Mouse (Mus musculus) layer of hippocampus, adult 8-10 months (tissue): ENCODE results near the gene Stau1. TPM values are rescaled to one million over a fixed set of nuclear protein-coding genes. Genes with fewer than 3 reads are reported as not detected.
"Not testable (repeated sequence)": the region's sequence is repeated elsewhere in the genome, so short reads cannot be mapped to it uniquely, and the experiment has no call there.

Source experiments
- DNase-seq, 2 experiments: peaks; one replicate each; pipeline ENCODE4 v3.0.0; 2022; ENCODE audit warnings: low spot score in 2 of 2
- total RNA-seq, 4 experiments: library from RNA; stranded (reverse); gene quantifications; 2 replicates each; pipeline ENCODE4 v1.2.4; 2022

The Stau1 gene
- total RNA-seq: 10 to 100 TPM; 61.9 to 71.9 (median 68.0) TPM

GRCm38 (mm10) chr2:166995796-166996532 lies at the start of gene Stau1:
Gene Stau1, minus strand, starts transcription at chr2:166996299.
- DNase-seq: peak; percentile 94

DNA sequence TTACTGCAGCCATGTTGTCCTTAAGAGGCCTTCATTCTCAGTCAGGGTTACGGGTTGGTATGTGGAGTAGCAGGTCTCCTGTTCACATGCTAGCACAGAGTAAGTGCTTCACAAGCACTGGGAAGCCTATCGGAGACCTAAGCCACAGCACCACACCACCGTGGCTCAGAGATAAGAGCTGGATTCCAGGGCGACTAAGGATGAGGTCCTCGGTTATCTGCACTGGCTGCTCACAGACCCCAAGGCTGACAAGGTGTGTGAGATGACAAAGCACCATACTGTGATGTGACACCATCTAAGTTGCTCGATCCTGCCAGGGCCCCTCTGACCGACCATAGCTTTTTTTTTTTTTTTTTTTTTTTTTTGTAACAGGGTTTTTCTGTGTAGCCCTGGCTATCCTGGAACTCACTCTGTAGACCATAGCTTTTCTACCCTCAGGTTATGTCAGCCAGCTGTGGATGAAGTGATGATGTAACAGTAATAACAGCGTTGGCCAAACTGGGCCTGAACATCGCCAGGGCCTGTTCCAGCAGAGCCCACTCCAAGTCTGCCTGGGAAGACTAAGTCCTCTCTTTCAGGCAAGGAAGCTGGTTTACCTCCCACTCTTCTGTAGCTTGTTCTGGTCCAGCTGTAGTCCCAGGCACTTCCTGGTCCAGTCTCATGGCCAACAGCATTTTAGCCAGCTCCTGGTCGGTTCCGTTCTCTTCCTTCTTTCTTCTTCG lies 47.5 kb upstream of the Stau1 start:
- DNase-seq: no peak

DNA sequence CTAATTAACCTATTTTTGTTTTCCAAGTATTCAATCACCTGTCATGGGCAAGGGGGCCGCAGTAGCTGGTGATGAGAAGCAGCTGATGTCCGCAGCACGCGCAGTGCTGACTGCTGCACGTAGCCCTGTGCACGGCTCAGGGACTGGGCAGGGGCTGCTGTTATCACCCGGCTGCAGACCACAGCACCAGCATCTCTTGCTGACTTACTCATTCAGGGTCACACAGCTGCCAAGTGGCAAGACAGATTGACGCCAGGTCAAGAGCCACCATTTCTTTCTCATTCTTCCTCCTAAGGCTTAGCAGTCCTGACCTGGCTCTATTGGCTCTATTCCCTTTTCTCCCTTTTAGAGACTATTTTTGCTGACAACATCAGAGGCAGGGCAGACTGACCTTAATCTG lies 43.3 kb upstream of the Stau1 start:
- no peak for DNase-seq

DNA sequence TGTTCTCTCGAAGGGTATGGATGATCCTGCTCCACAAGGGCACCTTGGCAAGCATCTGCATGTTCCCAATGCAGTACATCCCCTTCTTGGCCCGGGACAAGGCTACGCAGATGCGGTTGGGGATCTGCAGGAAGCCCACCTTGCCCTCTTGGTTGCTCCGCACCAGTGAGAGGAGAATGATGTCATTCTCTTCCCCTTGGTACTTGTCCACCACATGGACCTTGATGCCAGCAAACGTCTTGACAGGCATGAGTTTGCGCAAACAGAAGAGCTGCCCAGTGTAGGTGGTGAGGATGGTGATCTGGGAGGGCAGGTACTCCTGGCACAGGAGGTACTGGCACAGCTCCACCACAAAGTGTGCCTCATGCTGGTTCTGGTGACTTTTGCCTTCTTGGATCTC lies 42.6 kb upstream of the Stau1 start:
- DNase-seq: no peak

DNA sequence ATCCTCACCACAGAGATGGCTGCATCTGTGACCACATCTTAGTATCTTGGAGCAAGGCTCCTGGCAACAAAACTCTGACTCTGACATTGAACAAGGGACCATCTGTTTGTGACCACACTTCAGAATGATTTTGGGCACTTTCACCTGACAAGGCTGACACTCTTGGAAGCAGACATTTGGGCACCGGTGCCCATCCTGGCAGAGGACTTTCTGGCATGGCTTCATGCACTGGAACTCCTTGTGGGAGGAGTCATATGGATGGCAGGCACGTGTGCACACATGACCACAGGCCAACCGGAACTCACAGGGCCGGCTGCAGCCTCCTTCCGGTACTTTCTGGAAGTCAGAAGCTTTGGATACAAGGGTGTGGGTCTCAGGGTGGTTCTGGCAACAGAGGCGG lies 42.2 kb upstream of the Stau1 start:
- DNase-seq: no peak

GRCm38 (mm10) chr2:167037710-167038109 lies 41.6 kb upstream of the Stau1 start:
- no peak for DNase-seq

GRCm38 (mm10) chr2:167030507-167030906 lies 34.4 kb upstream of the Stau1 start:
- no peak for DNase-seq

DNA sequence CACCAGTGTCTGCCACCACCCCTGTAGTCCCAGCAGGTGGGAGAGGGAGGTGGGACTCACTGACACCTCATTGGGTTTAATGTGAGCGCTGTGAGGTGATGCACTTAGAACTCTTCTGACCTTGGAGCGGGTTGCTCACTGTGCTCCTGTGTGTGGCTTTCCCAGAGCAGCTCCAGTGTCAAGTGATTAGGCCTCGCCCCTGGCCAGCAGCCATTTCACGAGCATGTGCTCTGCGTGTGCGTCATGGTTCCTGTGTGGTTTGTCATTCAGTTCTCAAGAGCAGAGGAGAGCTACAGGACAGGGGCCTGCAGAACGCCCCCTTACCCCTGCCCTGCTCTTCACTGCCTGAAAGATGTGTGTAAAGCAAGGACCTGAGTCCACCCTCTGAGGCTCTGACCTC lies 32.5 kb upstream of the Stau1 start:
- no peak for DNase-seq

DNA sequence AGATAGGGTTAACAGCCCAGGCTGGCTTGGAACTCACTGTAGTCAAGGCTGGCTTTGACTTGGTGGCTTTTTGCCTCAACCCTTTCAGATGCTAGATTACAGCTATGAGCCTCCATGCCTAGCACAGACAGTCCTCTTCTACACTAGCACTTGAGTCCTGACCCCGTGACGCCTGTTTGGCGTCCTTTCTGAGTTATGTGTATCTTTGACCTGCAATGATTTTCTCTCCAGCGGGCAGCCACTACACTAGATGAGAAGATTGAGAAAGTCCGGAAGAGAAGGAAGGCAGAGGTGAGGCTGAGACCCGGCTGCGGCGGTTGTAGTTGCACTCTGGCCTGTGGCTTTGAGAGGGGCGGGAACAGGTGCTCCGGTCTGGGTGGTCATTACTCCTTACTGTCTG lies 23.3 kb upstream of the Stau1 start:
- DNase-seq: no peak

DNA sequence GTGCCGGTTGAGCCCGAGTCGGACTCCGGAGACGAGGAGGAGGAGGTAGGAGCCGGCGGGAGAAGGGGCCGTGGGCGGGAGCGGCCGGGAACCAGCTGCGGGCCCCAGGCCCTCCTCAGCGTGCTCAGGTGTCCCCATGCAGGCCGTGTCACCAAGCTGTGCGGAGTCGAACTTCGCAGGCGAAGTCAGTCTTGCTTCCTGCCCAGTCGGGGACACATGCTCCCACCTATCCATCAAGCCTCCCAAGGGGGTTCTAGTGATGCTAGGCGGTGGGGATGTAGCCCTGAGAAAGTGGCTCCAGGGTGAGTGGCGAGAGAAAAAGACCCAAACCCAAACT lies 19.3 kb upstream of the Stau1 start:
- no peak for DNase-seq

DNA sequence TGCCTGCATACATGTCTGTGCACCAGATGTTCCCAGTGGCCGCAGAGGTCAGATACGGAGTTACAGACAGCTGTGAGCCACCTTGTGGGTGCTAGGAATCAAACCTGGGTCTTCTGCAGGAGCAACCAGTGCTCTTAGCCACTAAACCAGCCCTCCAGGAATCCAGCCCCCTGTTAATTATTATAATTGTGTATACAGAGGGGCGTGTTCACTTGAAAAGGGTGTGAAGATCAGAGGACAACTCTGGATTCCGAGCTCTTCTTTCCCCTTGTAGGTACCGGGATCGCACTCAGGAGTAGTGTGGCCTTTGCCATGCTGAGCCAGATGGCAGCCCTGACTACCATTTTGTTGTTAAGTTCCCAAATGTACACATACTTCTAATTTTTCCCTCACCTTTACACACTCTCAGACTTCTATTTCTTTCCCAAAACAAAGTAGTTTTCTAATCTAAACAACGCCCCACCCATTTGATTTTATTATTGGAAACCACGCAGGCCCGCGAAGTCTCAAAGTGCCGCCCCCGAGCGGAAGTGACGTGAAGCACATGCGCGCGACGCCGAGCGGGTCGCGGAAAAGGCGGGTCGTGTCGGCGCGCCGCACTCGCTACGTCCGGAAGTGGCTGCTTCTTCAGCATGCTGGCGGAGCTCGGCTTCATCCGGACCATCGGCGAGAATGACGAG lies 18.7 kb upstream of the Stau1 start, which contains the start of gene Ddx27:
Gene Ddx27 (plus strand): TSS at position 492 of the 680 bp plus-strand sequence.
- DNase-seq: peak; percentile 85 to 89

- DNase-seq: no peak
Observed at GRCm38 (mm10) chr2:167010546-167010945, 14.4 kb upstream of the Stau1 start.

DNA sequence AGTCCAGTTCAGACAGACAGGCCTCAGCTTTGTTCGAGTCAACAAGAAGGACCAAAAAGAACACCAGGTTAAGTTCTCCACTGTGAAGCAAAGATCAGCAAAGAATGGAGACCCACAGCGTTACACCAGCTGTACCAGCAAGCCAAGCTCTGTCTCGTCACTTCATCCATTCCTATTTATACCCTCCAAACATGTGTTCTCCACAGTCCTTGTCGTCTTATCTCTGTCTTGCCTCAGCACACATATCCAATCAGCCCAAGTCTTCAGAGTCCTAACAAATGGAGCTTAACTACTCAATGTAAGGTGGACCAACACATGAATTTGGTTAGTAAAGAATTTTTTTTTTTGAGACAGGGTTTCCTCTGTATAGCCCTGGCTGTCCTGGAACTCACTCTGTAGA lies 13.4 kb upstream of the Stau1 start:
- DNase-seq: no peak

- not testable (repeated sequence) for DNase-seq
Observed at GRCm38 (mm10) chr2:167007565-167007964, 11.5 kb upstream of the Stau1 start.

GRCm38 (mm10) chr2:167007001-167007491 lies 10.9 kb upstream of the Stau1 start:
- peak in 1 of 2 experiments; percentile 24 for DNase-seq

GRCm38 (mm10) chr2:167006355-167006754 lies 10.3 kb upstream of the Stau1 start:
- DNase-seq: no peak

DNA sequence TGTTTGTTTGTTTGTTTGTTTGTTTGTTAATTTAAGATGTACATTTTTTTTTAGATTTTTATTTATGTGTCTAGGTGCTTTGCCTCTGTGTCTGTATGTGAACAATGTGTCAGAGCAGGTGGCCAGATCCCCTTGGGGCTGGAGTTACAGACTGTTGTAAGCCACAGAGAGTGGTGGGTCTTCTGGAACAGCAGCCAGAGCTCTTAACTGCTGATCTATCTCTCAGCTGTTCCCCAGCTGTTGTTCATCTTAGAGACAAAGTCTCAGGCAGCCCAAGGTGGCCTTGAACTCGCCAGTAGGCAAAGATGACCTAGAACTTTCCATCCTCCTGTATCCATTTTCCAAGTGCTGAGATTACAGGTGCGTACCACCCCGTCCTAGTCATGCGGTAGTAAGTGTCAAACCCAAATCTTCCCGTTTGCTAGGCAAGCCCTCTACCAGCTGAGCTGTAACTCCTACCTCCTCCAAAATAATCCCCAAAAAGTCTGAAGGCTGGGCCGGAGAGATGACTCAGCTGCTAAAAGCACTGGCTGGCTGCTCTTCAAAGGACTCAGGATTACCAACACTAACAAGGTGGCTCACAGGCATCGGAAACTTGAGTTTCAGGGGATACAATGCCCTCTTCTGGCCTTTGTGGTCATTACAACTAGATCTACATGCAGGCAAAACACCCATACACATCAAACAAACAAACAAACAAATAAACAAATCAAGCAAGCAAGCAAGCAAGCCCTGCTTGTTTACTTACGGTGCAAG lies 8.2 kb upstream of the Stau1 start:
- DNase-seq: peak; percentile 51 to 64

- DNase-seq: no peak
Observed at GRCm38 (mm10) chr2:167001486-167001885, 5.4 kb upstream of the Stau1 start.

- no peak for DNase-seq
Observed at GRCm38 (mm10) chr2:166996533-166996894, 415 bp upstream of the Stau1 start.

- no peak for DNase-seq
Observed at GRCm38 (mm10) chr2:166995021-166995795, 891 bp downstream of the Stau1 start.

- no peak for DNase-seq
Observed at GRCm38 (mm10) chr2:166991945-166992344, 4.2 kb downstream of the Stau1 start.
